Mouse (Mus musculus): ENCODE measurements around the gene Cyp4a32.

The Cyp4a32 gene

DNA sequence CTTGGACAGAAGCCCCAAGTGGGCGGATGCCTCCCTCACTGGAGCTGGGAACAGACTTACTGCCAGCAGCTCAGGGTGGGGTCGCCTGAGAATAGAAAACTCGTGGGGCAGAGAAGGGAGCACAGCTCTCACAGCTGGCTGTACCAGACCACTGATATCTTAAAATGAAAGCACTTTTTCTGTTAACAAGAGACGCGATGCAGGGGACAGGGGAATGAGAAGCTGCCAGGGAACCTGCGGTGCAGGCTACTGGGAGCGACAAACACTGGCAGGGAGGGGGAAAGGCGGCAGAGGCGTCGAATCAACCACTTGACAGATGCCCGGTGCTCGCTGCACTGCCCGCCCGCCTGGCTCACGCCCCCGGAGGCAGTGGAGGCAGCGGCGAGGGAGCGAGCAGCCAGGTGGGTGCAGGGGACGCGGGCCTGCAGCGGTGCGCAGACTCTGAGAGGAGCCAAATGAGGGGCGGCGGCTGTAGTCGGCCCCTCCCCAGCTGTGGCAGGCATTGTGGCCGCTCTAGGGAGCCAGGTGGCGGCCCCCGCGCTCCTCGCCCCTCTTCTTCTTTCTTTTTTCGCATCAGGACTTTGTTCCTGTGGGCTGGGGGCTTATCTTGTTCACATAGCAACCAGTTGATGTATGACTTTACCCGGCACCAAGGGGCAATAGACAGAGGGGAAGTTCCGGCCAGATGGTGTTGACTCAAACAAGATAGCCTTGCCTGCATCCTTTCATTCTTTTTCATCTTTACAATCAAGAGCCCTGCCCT, 56.5 kb downstream of the Cyp4a32 start:
- DNase-seq: no peak

GRCm38 (mm10) chr4:115657867-115658249, 57.1 kb downstream of the Cyp4a32 start:
- no peak for DNase-seq

DNA sequence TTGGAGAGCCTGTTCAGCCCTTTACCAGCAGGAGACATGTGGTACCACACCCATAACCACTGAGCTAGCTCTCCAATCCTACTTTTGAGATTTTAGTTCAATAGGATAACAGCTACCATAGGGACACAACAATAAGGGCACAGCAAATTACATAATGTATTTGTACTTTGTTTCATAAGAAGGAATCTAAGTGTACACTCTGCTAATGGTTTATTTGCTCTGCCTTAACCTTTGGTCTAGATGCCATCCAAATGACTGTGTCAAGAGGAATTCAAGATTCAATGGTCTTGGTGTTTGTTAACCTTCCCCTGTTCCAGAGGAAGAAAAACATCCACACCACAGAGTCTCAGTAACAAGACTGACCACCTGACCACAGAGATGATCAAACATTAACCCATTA, 58.4 kb downstream of the Cyp4a32 start:
- no peak for DNase-seq
